Mouse (Mus musculus) thymus, adult 2 months (tissue): ENCODE results near the gene Ttc7b.

Source experiments
- CTCF ChIP-seq: fragments of 200-500 bp; IDR thresholded peaks from 2 replicates; pipeline ENCODE4 v1.5.1; 2012; ENCODE audit warnings: mild to moderate bottlenecking, control low read depth, low read length, moderate library complexity, borderline replicate concordance; ENCODE audit not compliant: control insufficient read depth, poor library complexity, insufficient read depth; ENCODE audit errors: extremely low read depth
- POLR2A ChIP-seq: fragments of 200-500 bp; IDR thresholded peaks from 2 replicates; pipeline ENCODE4 v1.6.1; 2012; ENCODE audit warnings: mild to moderate bottlenecking, low read length, control low read depth, moderate library complexity; ENCODE audit not compliant: control insufficient read depth, poor library complexity, insufficient read depth; ENCODE audit errors: extremely low read depth

GRCm38 (mm10) chr12:100567627-100568026, 47.0 kb upstream of the Ttc7b start:
- TF ChIP-seq POLR2A (no peak), CTCF (no peak)
